Mouse (Mus musculus): ENCODE measurements around the gene Lrrn1.

Gene Lrrn1

GRCm38 (mm10) chr6:107528877-107529864 lies at the start of gene Lrrn1:
Lrrn1 (plus strand) TSS chr6:107529768.
- peak in 1 of 2 experiments; percentile 34 for DNase-seq

GRCm38 (mm10) chr6:107494491-107494890 lies 35.1 kb upstream of the Lrrn1 start:
- no peak for DNase-seq

- no peak for DNase-seq
These were observed 33.7 kb upstream of the Lrrn1 start for GRCm38 (mm10) chr6:107495830-107496229.

GRCm38 (mm10) chr6:107513716-107514115 lies 15.9 kb upstream of the Lrrn1 start:
- no peak for DNase-seq

GRCm38 (mm10) chr6:107523953-107524352 lies 5.6 kb upstream of the Lrrn1 start:
- DNase-seq = no peak

GRCm38 (mm10) chr6:107529911-107530431 lies 403 bp downstream of the Lrrn1 start:
- peak in 1 of 2 experiments; percentile 25 for DNase-seq

GRCm38 (mm10) chr6:107530621-107531285 lies 1.2 kb downstream of the Lrrn1 start:
- DNase-seq = no peak

- no peak for DNase-seq
These were observed 2.0 kb downstream of the Lrrn1 start for GRCm38 (mm10) chr6:107531526-107532080.

GRCm38 (mm10) chr6:107534533-107534932 lies 5.0 kb downstream of the Lrrn1 start:
- DNase-seq = no peak

GRCm38 (mm10) chr6:107536631-107537030 lies 7.1 kb downstream of the Lrrn1 start:
- no peak for DNase-seq

- DNase-seq = no peak
These were observed 11.7 kb downstream of the Lrrn1 start for GRCm38 (mm10) chr6:107541222-107541621.

- no peak for DNase-seq
These were observed 12.3 kb downstream of the Lrrn1 start for GRCm38 (mm10) chr6:107541918-107542317.

GRCm38 (mm10) chr6:107546272-107546671 lies 16.7 kb downstream of the Lrrn1 start:
- DNase-seq = no peak

GRCm38 (mm10) chr6:107552511-107552910 lies 22.9 kb downstream of the Lrrn1 start:
- DNase-seq = no peak

- DNase-seq = no peak
These were observed 25.8 kb downstream of the Lrrn1 start for GRCm38 (mm10) chr6:107555364-107555763.

GRCm38 (mm10) chr6:107556996-107557395 lies 27.4 kb downstream of the Lrrn1 start:
- no peak for DNase-seq

- no peak for DNase-seq
These were observed 28.2 kb downstream of the Lrrn1 start for GRCm38 (mm10) chr6:107557806-107558205.

- DNase-seq = no peak
These were observed 32.7 kb downstream of the Lrrn1 start for GRCm38 (mm10) chr6:107562255-107562654.

GRCm38 (mm10) chr6:107566944-107567634 lies 37.5 kb downstream of the Lrrn1 start:
- DNase-seq = peak; percentile 13 to 54

GRCm38 (mm10) chr6:107574561-107574960 lies 45.0 kb downstream of the Lrrn1 start:
- DNase-seq = no peak

GRCm38 (mm10) chr6:107575405-107575804 lies 45.8 kb downstream of the Lrrn1 start:
- no peak for DNase-seq

GRCm38 (mm10) chr6:107577309-107577708 lies 47.7 kb downstream of the Lrrn1 start:
- DNase-seq = no peak
